Mouse (Mus musculus): ENCODE measurements around the gene Gdf5.

The Gdf5 gene

GRCm38 (mm10) chr2:155945124-155945523, at the start of gene Gdf5:
Gdf5 (minus strand) TSS chr2:155945367.
- in situ Hi-C loops (cut with MboI; ENCODE audit: unreplicated experiment in 2 of 2), result loop anchor here (5.0 to 10.0 kb wide), 3 partner anchors 93 to 340 kb away; no protein-coding TSS in a partner anchor

DNA sequence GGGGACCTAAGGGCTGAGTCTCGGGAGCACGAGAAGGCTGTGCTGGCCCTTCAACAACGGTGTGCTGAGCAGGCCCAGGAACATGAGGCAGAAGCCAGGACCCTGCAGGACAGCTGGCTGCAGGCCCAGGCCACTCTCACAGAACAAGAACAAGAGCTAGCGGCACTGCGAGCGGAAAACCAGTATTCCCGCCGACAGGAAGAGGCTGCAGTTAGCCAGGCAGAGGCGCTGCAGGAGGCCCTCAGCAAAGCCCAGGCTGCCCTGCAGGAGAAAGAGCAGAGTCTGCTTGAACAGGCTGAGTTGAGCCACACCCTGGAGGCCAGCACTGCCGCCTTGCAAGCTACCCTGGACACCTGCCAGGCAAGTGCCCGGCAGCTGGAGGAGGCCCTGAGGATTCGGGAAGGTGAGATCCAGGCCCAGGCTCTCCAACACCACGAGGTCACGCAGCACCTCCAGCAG, 46.7 kb upstream of the Gdf5 start:
- in situ Hi-C loops (cut with MboI; ENCODE audit: unreplicated experiment in 2 of 2), result no loop called here

DNA sequence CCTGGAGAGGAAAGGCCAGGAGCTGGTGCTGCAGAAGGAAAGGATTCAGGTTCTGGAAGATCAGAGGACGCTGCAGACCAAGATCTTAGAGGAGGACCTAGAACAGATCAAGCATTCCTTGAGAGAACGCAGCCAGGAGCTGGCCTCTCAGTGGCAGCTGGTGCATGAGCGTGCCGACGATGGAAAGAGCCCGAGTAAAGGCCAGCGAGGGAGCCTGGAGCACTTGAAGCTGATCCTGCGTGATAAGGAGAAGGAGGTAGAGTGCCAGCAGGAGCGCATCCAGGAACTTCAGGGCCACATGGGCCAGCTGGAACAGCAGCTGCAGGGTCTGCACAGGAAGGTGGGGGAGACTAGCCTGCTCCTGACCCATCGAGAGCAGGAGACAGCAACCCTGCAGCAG, 46.0 kb upstream of the Gdf5 start:
- in situ Hi-C loops (cut with MboI; ENCODE audit: unreplicated experiment in 2 of 2), result no loop called here

DNA sequence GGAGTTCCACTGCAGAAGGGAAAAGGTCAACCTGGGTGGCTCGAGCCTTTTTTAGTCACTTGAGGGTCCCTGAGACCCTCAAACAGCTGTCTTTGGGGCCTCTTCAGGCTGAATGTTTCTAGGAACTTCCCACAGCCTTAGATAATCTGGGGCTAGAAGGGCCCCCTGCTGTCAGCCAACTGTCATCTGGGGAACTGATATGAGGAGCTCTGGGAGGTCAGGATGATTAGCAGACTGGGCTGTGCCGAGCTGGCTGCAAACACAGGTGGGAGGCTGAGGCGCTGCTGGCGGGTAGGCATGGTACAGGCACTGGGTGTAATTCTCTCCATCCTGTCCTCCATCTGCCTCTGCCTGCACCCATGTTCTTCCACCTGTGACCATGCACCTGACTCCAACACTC, 43.9 kb upstream of the Gdf5 start:
- in situ Hi-C loops (cut with MboI; ENCODE audit: unreplicated experiment in 2 of 2), result no loop called here

- in situ Hi-C loops (cut with MboI; ENCODE audit: unreplicated experiment in 2 of 2), result no loop called here
These were observed 42.0 kb upstream of the Gdf5 start for GRCm38 (mm10) chr2:155987131-155987530.

DNA sequence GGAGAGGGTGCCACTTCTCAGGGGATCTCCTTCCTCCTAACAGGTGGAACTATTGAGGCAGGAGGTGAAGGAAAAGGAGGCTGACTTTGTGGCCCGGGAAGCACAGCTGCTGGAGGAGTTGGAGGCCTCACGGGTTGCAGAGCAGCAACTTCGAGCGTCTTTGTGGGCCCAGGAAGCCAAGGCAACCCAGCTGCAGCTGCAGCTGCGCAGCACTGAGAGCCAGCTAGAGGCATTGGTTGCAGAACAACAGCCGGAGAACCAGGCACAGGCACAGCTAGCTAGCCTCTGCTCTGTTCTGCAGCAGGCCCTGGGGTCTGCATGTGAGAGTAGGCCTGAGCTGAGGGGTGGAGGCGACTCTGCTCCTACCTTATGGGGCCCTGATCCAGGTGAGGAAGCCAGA, 40.6 kb upstream of the Gdf5 start:
- in situ Hi-C loops (cut with MboI; ENCODE audit: unreplicated experiment in 2 of 2), result no loop called here

GRCm38 (mm10) chr2:155979328-155979991, 34.3 kb upstream of the Gdf5 start:
- in situ Hi-C loops (cut with MboI; ENCODE audit: unreplicated experiment in 2 of 2), result no loop called here

DNA sequence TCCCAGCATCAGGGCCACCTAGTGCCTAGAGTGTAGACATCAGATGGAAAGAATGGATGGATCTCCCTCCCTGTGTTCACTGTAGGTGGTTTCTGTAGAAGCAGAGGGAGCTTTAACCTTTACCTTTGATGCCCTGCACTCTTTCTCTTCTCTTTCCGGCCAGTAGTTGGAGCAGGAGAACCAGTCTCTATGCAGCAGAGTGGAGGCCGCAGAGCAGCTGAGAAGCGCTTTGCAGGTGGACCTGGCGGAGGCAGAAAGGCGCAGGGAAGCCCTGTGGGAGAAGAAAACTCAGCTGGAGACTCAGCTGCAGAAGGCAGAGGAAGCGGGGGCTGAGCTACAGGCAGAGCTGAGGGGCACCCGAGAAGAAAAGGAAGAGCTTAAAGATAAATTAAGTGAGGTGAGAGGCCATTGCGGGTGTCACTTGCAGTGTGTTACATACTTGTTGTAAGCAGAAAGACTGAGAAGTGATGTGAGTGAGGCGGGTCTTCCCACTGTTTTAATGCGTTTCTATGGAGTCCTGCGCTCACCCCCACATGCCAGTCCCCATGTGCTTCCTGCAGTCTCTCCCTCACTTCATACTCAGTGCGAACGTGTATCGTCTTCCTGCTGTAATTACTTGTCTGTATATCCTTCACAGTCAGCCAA, 29.0 kb upstream of the Gdf5 start:
- in situ Hi-C loops (cut with MboI; ENCODE audit: unreplicated experiment in 2 of 2), result no loop called here

GRCm38 (mm10) chr2:155973348-155973747, 28.2 kb upstream of the Gdf5 start:
- in situ Hi-C loops (cut with MboI; ENCODE audit: unreplicated experiment in 2 of 2), result no loop called here

DNA sequence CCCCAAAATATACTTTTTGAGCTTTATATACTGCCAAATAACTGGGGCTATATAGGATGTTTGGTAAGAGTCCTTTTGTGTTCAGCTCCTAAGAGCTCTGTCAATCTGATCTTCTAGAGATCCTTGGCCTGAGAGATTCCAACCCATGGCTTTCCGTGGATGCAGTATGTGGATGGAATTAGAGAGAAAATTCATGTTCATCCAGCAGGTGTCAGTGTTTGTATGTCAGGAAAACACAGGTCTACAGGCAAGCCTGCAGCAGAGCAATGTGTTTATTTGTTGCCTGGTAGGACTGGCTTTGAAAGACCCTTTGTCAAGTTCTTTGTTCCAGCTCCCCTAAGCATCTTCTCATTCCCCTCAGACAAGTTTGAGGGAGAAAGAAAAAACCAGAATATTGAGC, 17.8 kb upstream of the Gdf5 start:
- in situ Hi-C loops (cut with MboI; ENCODE audit: unreplicated experiment in 2 of 2), result loop anchor here in 1 of 2 experiments (5.0 kb wide), 1 partner anchor 169 kb away; no protein-coding TSS in a partner anchor

DNA sequence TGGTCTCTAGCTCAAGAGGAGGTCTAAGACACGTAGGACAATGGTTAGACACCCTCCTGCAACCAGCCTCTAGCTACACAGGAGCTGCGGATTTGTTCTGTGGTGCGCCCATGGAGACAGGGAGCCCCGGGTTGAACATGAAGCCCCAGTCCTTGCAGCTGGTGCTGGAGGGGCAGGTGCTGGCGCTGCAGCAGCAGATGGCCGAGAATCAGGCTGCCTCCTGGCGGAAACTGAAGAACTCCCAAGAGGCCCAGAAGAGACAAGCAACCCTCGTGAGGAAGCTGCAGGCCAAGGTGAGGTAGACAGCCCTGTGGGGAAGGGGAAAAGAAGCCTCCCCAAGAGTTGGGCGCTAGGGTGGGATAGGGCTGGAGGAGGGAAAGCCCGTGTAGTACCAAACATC, 16.7 kb upstream of the Gdf5 start:
- in situ Hi-C loops (cut with MboI; ENCODE audit: unreplicated experiment in 2 of 2), result loop anchor here in 1 of 2 experiments (5.0 kb wide), 1 partner anchor 170 kb away; no protein-coding TSS in a partner anchor

GRCm38 (mm10) chr2:155959981-155960380, 14.8 kb upstream of the Gdf5 start:
- in situ Hi-C loops (cut with MboI; ENCODE audit: unreplicated experiment in 2 of 2), result loop anchor here (5.0 to 10.0 kb wide), 3 partner anchors 172 to 325 kb away; no protein-coding TSS in a partner anchor

GRCm38 (mm10) chr2:155956134-155957059, 11.2 kb upstream of the Gdf5 start, which contains the start of gene Cep250:
Cep250 (plus strand) TSS chr2:155956458.
- in situ Hi-C loops (cut with MboI; ENCODE audit: unreplicated experiment in 2 of 2), result loop anchor here in 1 of 2 experiments (10.0 kb wide), 2 partner anchors 298 to 328 kb away; no protein-coding TSS in a partner anchor

- in situ Hi-C loops (cut with MboI; ENCODE audit: unreplicated experiment in 2 of 2), result loop anchor here in 1 of 2 experiments (10.0 kb wide), 2 partner anchors 303 to 333 kb away; no protein-coding TSS in a partner anchor
These were observed 6.8 kb upstream of the Gdf5 start for GRCm38 (mm10) chr2:155952006-155952405.

DNA sequence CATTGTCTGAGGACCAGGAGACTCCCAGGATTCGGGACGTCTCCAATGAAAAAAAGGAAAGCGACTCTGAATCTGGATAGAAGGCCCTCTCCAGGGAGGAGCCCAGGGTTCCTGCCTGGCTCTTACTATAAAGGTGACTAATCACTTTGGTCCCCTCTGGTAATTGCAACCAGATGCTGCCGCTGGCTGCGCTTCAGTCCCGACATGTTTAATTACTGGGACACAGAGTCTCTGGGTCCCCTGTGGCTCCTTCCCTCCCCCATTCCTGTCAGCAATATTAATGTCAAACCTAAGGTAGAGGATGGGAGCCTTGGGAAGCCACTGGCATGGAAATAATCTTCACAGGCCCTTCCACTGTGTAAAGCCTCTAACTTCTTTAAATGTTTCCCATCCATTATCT, 4.2 kb upstream of the Gdf5 start:
- in situ Hi-C loops (cut with MboI; ENCODE audit: unreplicated experiment in 2 of 2), result loop anchor here (5.0 to 10.0 kb wide), 3 partner anchors 97 to 335 kb away; no protein-coding TSS in a partner anchor

- in situ Hi-C loops (cut with MboI; ENCODE audit: unreplicated experiment in 2 of 2), result loop anchor here (5.0 to 10.0 kb wide), 3 partner anchors 95 to 337 kb away; no protein-coding TSS in a partner anchor
These were observed 2.3 kb upstream of the Gdf5 start for GRCm38 (mm10) chr2:155947390-155948002.

- in situ Hi-C loops (cut with MboI; ENCODE audit: unreplicated experiment in 2 of 2), result loop anchor here (5.0 to 10.0 kb wide), 3 partner anchors 94 to 338 kb away; no protein-coding TSS in a partner anchor
These were observed 1.3 kb upstream of the Gdf5 start for GRCm38 (mm10) chr2:155946499-155946898.

DNA sequence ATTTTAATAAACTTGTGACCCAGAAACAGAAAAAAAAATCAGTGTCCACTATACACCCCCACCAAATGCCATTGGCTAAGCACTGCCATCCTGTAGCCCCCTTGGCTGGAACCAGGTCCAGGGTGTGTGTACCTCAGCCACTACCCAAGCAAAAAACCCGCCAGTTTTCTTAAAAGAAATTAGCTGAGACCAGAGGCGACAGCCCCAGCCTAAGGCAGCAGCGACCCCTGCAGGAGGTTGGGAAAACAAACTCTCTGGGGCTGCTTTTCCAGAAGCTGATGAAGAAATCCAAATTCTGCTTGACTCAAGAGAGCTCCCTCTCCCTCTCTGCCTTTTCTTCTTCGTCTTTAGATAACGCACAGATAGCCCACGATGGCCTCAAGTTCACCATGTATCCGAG, 902 bp upstream of the Gdf5 start:
- in situ Hi-C loops (cut with MboI; ENCODE audit: unreplicated experiment in 2 of 2), result loop anchor here (5.0 to 10.0 kb wide), 3 partner anchors 94 to 339 kb away; no protein-coding TSS in a partner anchor

- in situ Hi-C loops (cut with MboI; ENCODE audit: unreplicated experiment in 2 of 2), result loop anchor here (5.0 to 10.0 kb wide), 3 partner anchors 93 to 339 kb away; no protein-coding TSS in a partner anchor
These were observed 413 bp upstream of the Gdf5 start for GRCm38 (mm10) chr2:155945580-155945979.

DNA sequence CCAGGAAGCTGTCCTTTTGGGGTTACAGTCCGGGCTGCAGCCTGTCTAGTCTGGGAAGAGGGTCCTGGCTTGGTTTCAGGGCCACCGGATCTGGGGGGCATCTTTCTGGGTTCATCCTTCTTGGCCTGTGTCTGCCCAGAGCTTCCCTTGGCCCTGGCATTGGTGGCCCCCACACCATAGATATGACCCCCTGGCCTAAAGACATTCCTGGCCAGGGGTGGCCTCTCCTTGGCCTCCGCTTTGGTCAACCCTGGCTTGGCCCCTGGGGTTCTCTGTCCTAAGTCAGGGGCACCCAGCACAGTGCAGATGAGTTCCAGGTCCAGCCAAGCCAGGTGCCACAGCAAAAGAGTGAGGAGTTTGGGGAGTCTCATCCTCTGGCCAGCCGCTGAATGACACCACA, 482 bp downstream of the Gdf5 start:
- in situ Hi-C loops (cut with MboI; ENCODE audit: unreplicated experiment in 2 of 2), result loop anchor here (5.0 to 10.0 kb wide), 3 partner anchors 92 to 340 kb away; no protein-coding TSS in a partner anchor
